Mouse (Mus musculus): ENCODE results near the gene St6galnac4. TPM values are rescaled to one million over a fixed set of nuclear protein-coding genes. Genes with fewer than 3 reads are reported as not detected.

St6galnac4 gene
- polyA plus RNA-seq (2021; fragmentation: Nextera tagmentation) = 30.9 and 36.6 TPM in 2 replicates
- long read RNA-seq, experiment 1, transcript St6galnac4-201 (6 exons, 3,626 nt) = minor isoform, 45 of 200 reads
- long read RNA-seq, experiment 1, transcript St6galnac4-204 (5 exons, 2,826 nt) = major isoform, 112 of 200 reads
- long read RNA-seq, experiment 1, partial matches to known transcripts = 9 of 200 reads
- long read RNA-seq, experiment 1, other reads (novel, unspliced or antisense) = 33 of 200 reads
- long read RNA-seq, experiment 2, transcript St6galnac4-204 (5 exons, 2,826 nt) = major isoform, 25 of 61 reads
- long read RNA-seq, experiment 2, transcript St6galnac4-201 (6 exons, 3,626 nt) = minor isoform, 23 of 61 reads
- long read RNA-seq, experiment 2, partial matches to known transcripts = 6 of 61 reads
- long read RNA-seq, experiment 2, other reads (novel, unspliced or antisense) = 7 of 61 reads

DNA sequence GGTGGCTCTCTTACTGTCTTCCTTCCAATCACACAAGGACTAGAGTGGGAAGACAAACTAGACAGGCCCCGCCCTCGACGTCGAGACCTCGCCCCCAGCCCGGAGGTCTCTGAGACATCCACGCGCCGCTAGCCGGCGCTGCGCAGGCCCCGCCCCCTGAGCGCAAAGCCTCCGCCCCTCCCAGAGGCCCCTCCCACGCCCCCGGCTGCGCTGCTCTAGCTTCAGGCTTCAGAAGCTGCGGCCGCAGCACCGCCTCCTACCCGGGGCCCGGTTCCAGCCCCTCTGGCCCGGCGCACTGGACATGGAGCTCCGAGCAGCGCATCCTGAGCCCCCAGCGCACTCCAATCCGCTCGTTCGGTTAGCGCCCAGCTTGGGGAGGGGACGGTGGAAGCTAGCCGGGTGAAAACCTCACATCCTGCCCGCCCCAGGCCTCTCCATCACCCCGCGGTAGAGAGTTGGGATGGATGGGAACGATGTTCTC is at the start of gene St6galnac4:
Gene St6galnac4 (plus strand): TSS at position 225 of the 481 bp plus-strand sequence.

DNA sequence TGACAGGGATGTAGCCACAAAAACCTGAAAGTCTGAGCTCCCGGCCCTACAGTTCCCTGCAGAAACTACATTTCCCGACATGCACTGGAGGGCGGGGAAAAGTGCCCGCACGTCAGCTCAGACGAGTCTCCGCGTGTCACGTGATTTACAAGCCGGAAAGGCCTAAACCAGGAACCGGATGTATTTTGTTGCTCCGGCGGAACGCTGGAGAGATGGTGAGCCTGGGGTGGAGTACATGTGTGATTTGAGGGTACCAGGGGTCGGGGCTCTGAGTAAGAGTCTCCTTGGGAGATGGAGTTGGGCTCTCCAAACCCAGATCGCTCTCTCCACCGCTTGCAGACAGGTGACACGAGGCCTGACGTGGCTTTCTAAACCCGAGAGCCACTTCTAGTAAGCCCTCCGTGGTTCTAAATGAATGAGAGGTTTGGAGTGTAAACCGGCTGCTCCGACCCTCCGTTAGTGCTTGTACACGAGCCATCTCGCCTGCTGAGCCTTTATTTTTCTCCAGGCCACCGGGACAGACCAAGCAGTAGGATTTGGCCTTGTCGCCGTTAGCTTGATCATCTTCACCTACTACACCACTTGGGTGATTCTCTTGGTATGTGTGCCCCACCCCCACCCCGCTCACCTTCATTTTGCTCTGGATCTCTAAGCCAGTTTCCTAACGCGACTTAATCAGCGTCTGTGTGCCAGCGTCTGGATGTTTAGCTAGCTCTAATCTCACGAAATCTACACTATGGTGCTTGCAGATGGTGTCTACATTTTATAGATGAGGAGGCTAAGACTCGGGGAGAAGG is 16.0 kb upstream of the St6galnac4 start, which contains the start of gene Dpm2:
Gene Dpm2 (plus strand): TSS at position 161 of the 797 bp plus-strand sequence.

DNA sequence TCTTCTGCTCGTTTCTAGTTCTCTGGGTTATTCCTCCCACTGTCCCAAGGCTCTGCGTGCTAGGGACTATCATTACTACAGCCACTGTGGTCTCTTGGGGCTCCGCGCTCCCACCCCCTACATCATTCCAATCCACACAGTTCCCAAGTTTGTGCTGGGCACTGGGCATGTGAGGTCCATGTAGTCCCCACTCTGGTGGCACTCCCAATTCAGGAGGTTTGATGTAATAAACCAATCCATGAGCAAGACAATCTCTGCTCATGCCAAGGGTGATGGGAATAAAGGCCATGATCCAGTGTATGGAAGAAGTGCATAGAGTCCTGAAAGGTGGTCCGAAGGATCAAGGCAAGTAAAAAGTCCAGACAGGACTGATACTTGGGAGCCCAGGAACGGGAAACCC is 12.4 kb upstream of the St6galnac4 start, which contains the start of gene Pip5kl1:
Gene Pip5kl1 (plus strand): TSS at position 301 of the 400 bp plus-strand sequence.

DNA sequence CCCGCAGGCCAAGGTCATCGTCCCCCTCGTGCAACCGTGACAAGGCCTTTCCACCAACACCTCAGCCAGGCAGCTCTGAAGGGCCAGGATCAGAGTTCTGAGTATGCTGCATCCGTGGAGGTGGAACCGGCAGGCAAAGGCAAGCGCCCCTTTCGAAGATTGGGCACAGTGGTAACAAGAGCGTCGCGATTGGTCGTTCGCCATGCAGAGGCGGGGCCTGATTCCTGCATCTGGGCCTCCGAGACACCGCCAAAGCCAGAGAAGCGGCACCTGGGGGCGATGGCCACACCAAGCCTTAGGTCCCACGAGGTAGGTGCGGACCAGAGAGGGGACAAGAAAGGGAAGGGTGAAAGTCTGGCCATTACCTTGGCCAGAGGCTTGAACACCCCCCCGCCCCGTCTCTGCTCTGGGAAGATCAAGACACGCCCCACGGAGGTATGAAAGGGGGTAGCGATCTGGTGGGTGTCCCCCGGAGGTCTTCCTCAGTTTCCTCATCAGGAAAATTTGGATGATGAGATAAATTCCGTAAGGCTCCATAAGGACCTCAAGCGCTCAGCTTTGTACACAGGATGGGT is 11.2 kb upstream of the St6galnac4 start, which contains the start of gene 9430097D07Rik:
Gene 9430097D07Rik (minus strand): TSS at position 99 of the 575 bp plus-strand sequence.

GRCm38 (mm10) chr2:32599409-32599808 is 12.5 kb downstream of the St6galnac4 start, which contains the start of gene St6galnac6:
St6galnac6 (plus strand) TSS chr2:32599709.

GRCm38 (mm10) chr2:32621517-32621859 is 34.6 kb downstream of the St6galnac4 start, which contains the start of gene Ak1:
Ak1 (plus strand) TSS chr2:32621758.

DNA sequence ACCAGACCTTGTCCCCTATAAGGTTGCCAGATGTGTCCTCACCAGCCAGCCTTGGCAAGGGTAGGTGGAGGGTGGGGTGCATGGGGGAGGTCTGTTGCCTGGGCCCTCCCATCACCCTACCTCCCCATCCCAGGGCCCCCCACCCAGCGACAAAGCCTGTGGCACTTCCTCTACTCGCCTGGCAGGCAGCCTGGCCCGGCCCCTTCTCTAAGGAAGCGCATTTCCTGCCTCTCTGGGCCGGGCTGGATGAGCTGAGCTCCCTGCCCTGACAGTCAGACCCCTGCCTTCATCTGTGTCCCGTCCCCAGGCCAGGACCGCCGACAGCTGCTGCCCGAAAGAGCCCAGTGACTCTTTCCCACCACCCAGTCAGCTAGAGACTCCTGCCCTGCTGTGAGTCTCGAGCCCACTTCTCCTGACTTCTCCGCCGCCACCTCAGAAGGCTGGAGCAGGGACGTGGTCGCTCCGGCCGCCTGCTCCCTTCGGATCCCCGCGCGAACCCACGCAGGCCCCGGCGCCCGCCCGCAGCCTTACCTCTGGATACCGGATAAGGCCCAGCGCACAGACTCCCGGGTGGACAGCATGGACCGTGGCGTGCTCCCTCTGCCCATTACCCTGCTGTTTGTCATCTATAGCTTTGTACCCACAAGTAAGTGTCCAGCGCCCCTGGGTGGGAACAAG is 59.6 kb downstream of the St6galnac4 start, which contains the start of gene Eng:
Gene Eng (plus strand): TSS at position 217 of the 678 bp plus-strand sequence.

Other genes with a start within 250 kb of the St6galnac4 start
- gene Ciz1, start 234.8 kb upstream of the St6galnac4 start, polyA plus RNA-seq (2021; fragmentation: Nextera tagmentation) = 18.2 and 22.3 TPM in 2 replicates
- gene Dnm1, start 233.8 kb upstream of the St6galnac4 start, polyA plus RNA-seq (2021; fragmentation: Nextera tagmentation) = 192 and 259 TPM in 2 replicates
- 1,229 and 1,329 TPM in 2 replicates for gene 1110008P14Rik, start 205.2 kb upstream of the St6galnac4 start, polyA plus RNA-seq (2021; fragmentation: Nextera tagmentation)
- 0.48 TPM in 1 of 2 replicates, not detected in the other for gene Lcn2, start 198.8 kb upstream of the St6galnac4 start, polyA plus RNA-seq (2021; fragmentation: Nextera tagmentation)
- gene Ptges2, start 191.2 kb upstream of the St6galnac4 start, polyA plus RNA-seq (2021; fragmentation: Nextera tagmentation) = 16.4 and 56.6 TPM in 2 replicates
- gene Naif1, start 136.6 kb upstream of the St6galnac4 start, polyA plus RNA-seq (2021; fragmentation: Nextera tagmentation) = 2.7 and 3.6 TPM in 2 replicates
- 26.0 and 30.4 TPM in 2 replicates for gene Slc25a25, start 135.7 kb upstream of the St6galnac4 start, polyA plus RNA-seq (2021; fragmentation: Nextera tagmentation)
- 11.8 and 47.4 TPM in 2 replicates for gene Fam102a, start 51.8 kb upstream of the St6galnac4 start, polyA plus RNA-seq (2021; fragmentation: Nextera tagmentation)
- gene Dpm2, start 16.2 kb upstream of the St6galnac4 start, polyA plus RNA-seq (2021; fragmentation: Nextera tagmentation) = 158 and 169 TPM in 2 replicates
- 1.8 and 2.5 TPM in 2 replicates for gene Pip5kl1, start 12.3 kb upstream of the St6galnac4 start, polyA plus RNA-seq (2021; fragmentation: Nextera tagmentation)
- 0.82 and 1.0 TPM in 2 replicates for gene 9430097D07Rik, start 11.4 kb upstream of the St6galnac4 start, polyA plus RNA-seq (2021; fragmentation: Nextera tagmentation)
- gene St6galnac6, start 12.6 kb downstream of the St6galnac4 start, polyA plus RNA-seq (2021; fragmentation: Nextera tagmentation) = 13.3 and 40.6 TPM in 2 replicates
- 112 and 131 TPM in 2 replicates for gene Ak1, start 34.7 kb downstream of the St6galnac4 start, polyA plus RNA-seq (2021; fragmentation: Nextera tagmentation)
- 10.8 and 14.2 TPM in 2 replicates for gene Eng, start 59.5 kb downstream of the St6galnac4 start, polyA plus RNA-seq (2021; fragmentation: Nextera tagmentation)
- 5.1 TPM in 2 replicates for gene Fpgs, start 117.0 kb downstream of the St6galnac4 start, polyA plus RNA-seq (2021; fragmentation: Nextera tagmentation)
- 12.2 and 25.6 TPM in 2 replicates for gene Cdk9, start 126.0 kb downstream of the St6galnac4 start, polyA plus RNA-seq (2021; fragmentation: Nextera tagmentation)
- 27.0 and 43.2 TPM in 2 replicates for gene Sh2d3c, start 134.0 kb downstream of the St6galnac4 start, polyA plus RNA-seq (2021; fragmentation: Nextera tagmentation)
- gene 6330409D20Rik, start 153.9 kb downstream of the St6galnac4 start, polyA plus RNA-seq (2021; fragmentation: Nextera tagmentation) = 0.85 and 1.3 TPM in 2 replicates
- gene Tor2a, start 170.1 kb downstream of the St6galnac4 start, polyA plus RNA-seq (2021; fragmentation: Nextera tagmentation) = 41.4 and 45.7 TPM in 2 replicates
- gene Ttc16, start 188.5 kb downstream of the St6galnac4 start, polyA plus RNA-seq (2021; fragmentation: Nextera tagmentation) = 0.25 and 0.26 TPM in 2 replicates
- 8.6 and 10.8 TPM in 2 replicates for gene Ptrh1, start 188.7 kb downstream of the St6galnac4 start, polyA plus RNA-seq (2021; fragmentation: Nextera tagmentation)
- 0.51 and 1.0 TPM in 2 replicates for gene Cfap157, start 197.3 kb downstream of the St6galnac4 start, polyA plus RNA-seq (2021; fragmentation: Nextera tagmentation)